Mouse (Mus musculus) neural tube, embryonic 15.5 days (tissue): ENCODE results near the gene Aspscr1. TPM values are rescaled to one million over a fixed set of nuclear protein-coding genes. Genes with fewer than 3 reads are reported as not detected.
"Not testable (repeated sequence)": the region's sequence is repeated elsewhere in the genome, so short reads cannot be mapped to it uniquely, and the experiment has no call there.

Experiments used
- ATAC-seq: fragments of 200-750 bp; cut with Nextera tagmentation; 2 replicates; pipeline ENCODE4 v1.8.0; 2017; ENCODE audit warnings: mild to moderate bottlenecking, moderate TSS enrichment, moderate library complexity; ENCODE audit not compliant: low FRiP score
- H3K27ac ChIP-seq: fragments of 300-500 bp; sonication (generic); replicated peaks from 2 replicates; pipeline ENCODE4 v1.5.1; 2015; ENCODE audit warnings: mild to moderate bottlenecking, inconsistent platforms
- H3K27me3 ChIP-seq: fragments of 300-500 bp; sonication (generic); replicated peaks from 2 replicates; pipeline ENCODE4 v1.6.1; 2015; ENCODE audit warnings: inconsistent platforms
- H3K36me3 ChIP-seq: fragments of 300-500 bp; sonication (generic); 2 replicates; pipeline ENCODE4 v1.6.1; 2015; ENCODE audit warnings: inconsistent platforms
- H3K4me1 ChIP-seq: fragments of 300-500 bp; sonication (generic); 2 replicates; pipeline ENCODE4 v1.6.1; 2015; ENCODE audit warnings: inconsistent platforms
- H3K4me2 ChIP-seq: fragments of 300-500 bp; sonication (generic); 2 replicates; pipeline ENCODE4 v1.6.1; 2015; ENCODE audit warnings: inconsistent platforms, mild to moderate bottlenecking, moderate library complexity
- H3K4me3 ChIP-seq: fragments of 300-500 bp; sonication (generic); replicated peaks from 2 replicates; pipeline ENCODE4 v1.5.1; 2015; ENCODE audit warnings: mild to moderate bottlenecking, inconsistent platforms
- H3K9ac ChIP-seq: fragments of 300-500 bp; sonication (generic); replicated peaks from 2 replicates; pipeline ENCODE4 v1.6.1; 2015; ENCODE audit warnings: mild to moderate bottlenecking, inconsistent platforms
- H3K9me3 ChIP-seq: fragments of 300-500 bp; sonication (generic); replicated peaks from 2 replicates; pipeline ENCODE4 v1.6.1; 2016; ENCODE audit warnings: inconsistent platforms
- WGBS: fragments of 180-500 bp; shearing (Covaris S2); methylation state at CpG from one replicate; pipeline ENCODE4 v1.1.7; 2015; ENCODE audit warnings: mixed read lengths; 5-methylcytosine and 5-hydroxymethylcytosine counted together
- polyA plus RNA-seq: library from polyadenylated mRNA; unstranded; fragments of >200 nt; fragmentation: Nextera tagmentation; extraction: Ambion mirVana; gene quantifications from 2 replicates; pipeline ENCODE4 v1.2.1, GENCODE M21; 2015

The Aspscr1 gene
- polyA plus RNA-seq, 1 experiment from 2014 or later, result 148 TPM

- ATAC-seq, result peak; percentile 91
- peak within 1 kb of the TSS; percentile 76 for H3K9ac ChIP-seq
- under 1% methylated on average over 84 of the region's 90 CpGs for WGBS
- peak within 1 kb of the TSS; percentile 89 for H3K4me2 ChIP-seq
- peaks cover 39% of the 10 kb centered on the region for H3K36me3 ChIP-seq
- H3K27ac ChIP-seq, result peak within 1 kb of the TSS; percentile 81
- no peaks in the 10 kb centered on the region for H3K9me3 ChIP-seq
- H3K27me3 ChIP-seq, result peaks cover 7% of the 10 kb centered on the region; the same call in 1 of the 2 replicates
- H3K4me3 ChIP-seq, result peak within 1 kb of the TSS; percentile 63
- H3K4me1 ChIP-seq, result peaks cover 36% of the 10 kb centered on the region
Measured at GRCm38 (mm10) chr11:120721124-120722066, 48.6 kb downstream of the Aspscr1 start, which contains the start of gene Rac3. Gene Rac3 (plus strand): TSS chr11:120721470.

- peaks cover 7% of the 10 kb centered on the region; the same call in 1 of the 2 replicates for H3K27me3 ChIP-seq
- H3K27ac ChIP-seq, result peak overlapping the region; percentile 81
- peak overlapping the region; percentile 89 for H3K4me2 ChIP-seq
- peaks cover 36% of the 10 kb centered on the region for H3K36me3 ChIP-seq
- ATAC-seq, result peak; percentile 19
- H3K9ac ChIP-seq, result peak overlapping the region; percentile 76
- peak overlapping the region; percentile 63 for H3K4me3 ChIP-seq
- no peaks in the 10 kb centered on the region for H3K9me3 ChIP-seq
- H3K4me1 ChIP-seq, result peaks cover 44% of the 10 kb centered on the region
- WGBS, result 19% methylated on average over 21 of the region's 21 CpGs
Measured at GRCm38 (mm10) chr11:120722067-120722630, 49.4 kb downstream of the Aspscr1 start.

- H3K4me2 ChIP-seq, result peak overlapping the region; percentile 89
- 89% methylated on average over 11 of the region's 11 CpGs for WGBS
- H3K9ac ChIP-seq, result no peak overlapping the region
Measured at GRCm38 (mm10) chr11:120722761-120723382, 50.1 kb downstream of the Aspscr1 start.

GRCm38 (mm10) chr11:120723509-120723908 lies 50.7 kb downstream of the Aspscr1 start:
- no peak overlapping the region for H3K9ac ChIP-seq
- H3K4me1 ChIP-seq, result peaks cover 44% of the 10 kb centered on the region
- peaks cover 7% of the 10 kb centered on the region; the same call in 1 of the 2 replicates for H3K27me3 ChIP-seq
- H3K4me3 ChIP-seq, result no peak overlapping the region
- H3K27ac ChIP-seq, result no peak overlapping the region
- peaks cover 24% of the 10 kb centered on the region for H3K36me3 ChIP-seq
- WGBS, result 89% methylated on average over 7 of the region's 7 CpGs
- ATAC-seq, result no peak
- H3K9me3 ChIP-seq, result no peaks in the 10 kb centered on the region
- no peak overlapping the region for H3K4me2 ChIP-seq

More at GRCm38 (mm10) chr11:120722761-120723382, 50.1 kb downstream of the Aspscr1 start:
- peaks cover 29% of the 10 kb centered on the region for H3K36me3 ChIP-seq
- H3K27me3 ChIP-seq, result peaks cover 7% of the 10 kb centered on the region; the same call in 1 of the 2 replicates
- peak overlapping the region; percentile 63 for H3K4me3 ChIP-seq
- peaks cover 44% of the 10 kb centered on the region for H3K4me1 ChIP-seq
- H3K9me3 ChIP-seq, result no peaks in the 10 kb centered on the region
- no peak overlapping the region for H3K27ac ChIP-seq
- ATAC-seq, result no peak

GRCm38 (mm10) chr11:120726243-120727168 lies 53.7 kb downstream of the Aspscr1 start:
- Histone ChIP-seq H3K4me2 (peak overlapping the region; percentile 93), H3K9ac (peak overlapping the region; percentile 57), H3K36me3 (peaks cover 13% of the 10 kb centered on the region; the same call in 1 of the 2 replicates), H3K4me1 (peaks cover 31% of the 10 kb centered on the region), H3K4me3 (peak overlapping the region; percentile 53), H3K9me3 (no peaks in the 10 kb centered on the region), H3K27me3 (peaks cover 7% of the 10 kb centered on the region; the same call in 1 of the 2 replicates), H3K27ac (no peak overlapping the region)
- whole genome bisulfite sequencing, result 20% methylated on average over 34 of the region's 36 CpGs
- ATAC-seq, result peak; percentile 3; the same call in 1 of the 2 replicates

GRCm38 (mm10) chr11:120727169-120727527 lies 54.4 kb downstream of the Aspscr1 start, which contains the start of gene Dcxr:
Gene Dcxr (minus strand): TSS chr11:120727281.
- H3K4me1 ChIP-seq, result peaks cover 26% of the 10 kb centered on the region
- H3K9me3 ChIP-seq, result no peaks in the 10 kb centered on the region
- no peak within 1 kb of the TSS for H3K27ac ChIP-seq
- H3K36me3 ChIP-seq, result peaks cover 13% of the 10 kb centered on the region; the same call in 1 of the 2 replicates
- peak within 1 kb of the TSS; percentile 93 for H3K4me2 ChIP-seq
- H3K4me3 ChIP-seq, result peak within 1 kb of the TSS; percentile 53
- peaks cover 7% of the 10 kb centered on the region; the same call in 1 of the 2 replicates for H3K27me3 ChIP-seq
- peak; percentile 77 for ATAC-seq
- WGBS, result under 1% methylated on average over 14 of the region's 14 CpGs
- H3K9ac ChIP-seq, result peak within 1 kb of the TSS; percentile 57

GRCm38 (mm10) chr11:120727564-120727963 lies 54.8 kb downstream of the Aspscr1 start:
- no peak for ATAC-seq
- Histone ChIP-seq H3K9me3 (no peaks in the 10 kb centered on the region), H3K27ac (no peak overlapping the region), H3K4me1 (peaks cover 22% of the 10 kb centered on the region), H3K9ac (no peak overlapping the region), H3K4me3 (no peak overlapping the region; the same call in 1 of the 2 replicates), H3K36me3 (peaks cover 13% of the 10 kb centered on the region; the same call in 1 of the 2 replicates), H3K4me2 (peak overlapping the region; percentile 93), H3K27me3 (peaks cover 7% of the 10 kb centered on the region; the same call in 1 of the 2 replicates)
- 64% methylated on average over 11 of the region's 12 CpGs for WGBS

- H3K9me3 ChIP-seq, result no peaks in the 10 kb centered on the region
- H3K27me3 ChIP-seq, result 0 out of 2 replicates have a peak, but pooled peaks cover 7% of the 10 kb centered on the region
- no peak for ATAC-seq
- 70% methylated on average over 11 of the region's 11 CpGs for WGBS
- H3K9ac ChIP-seq, result no peak overlapping the region
- no peak overlapping the region for H3K27ac ChIP-seq
- H3K4me1 ChIP-seq, result peaks cover 16% of the 10 kb centered on the region
- H3K4me2 ChIP-seq, result no peak overlapping the region
- H3K4me3 ChIP-seq, result no peak overlapping the region
- H3K36me3 ChIP-seq, result peaks cover 9% of the 10 kb centered on the region; the same call in 1 of the 2 replicates
Measured at GRCm38 (mm10) chr11:120728530-120729240, 55.9 kb downstream of the Aspscr1 start.

- H3K4me1 ChIP-seq, result peaks cover 16% of the 10 kb centered on the region
- not testable (repeated sequence) for ATAC-seq, H3K4me3 ChIP-seq, H3K9me3 ChIP-seq, H3K36me3 ChIP-seq, H3K27ac ChIP-seq, H3K9ac ChIP-seq, H3K27me3 ChIP-seq
- 2% methylated on average over 17 of the region's 21 CpGs for WGBS
- H3K4me2 ChIP-seq, result peak overlapping the region; percentile 40
Measured at GRCm38 (mm10) chr11:120729432-120730050, 56.8 kb downstream of the Aspscr1 start.
